Mouse (Mus musculus): ENCODE measurements around the gene Vps25.

DNA sequence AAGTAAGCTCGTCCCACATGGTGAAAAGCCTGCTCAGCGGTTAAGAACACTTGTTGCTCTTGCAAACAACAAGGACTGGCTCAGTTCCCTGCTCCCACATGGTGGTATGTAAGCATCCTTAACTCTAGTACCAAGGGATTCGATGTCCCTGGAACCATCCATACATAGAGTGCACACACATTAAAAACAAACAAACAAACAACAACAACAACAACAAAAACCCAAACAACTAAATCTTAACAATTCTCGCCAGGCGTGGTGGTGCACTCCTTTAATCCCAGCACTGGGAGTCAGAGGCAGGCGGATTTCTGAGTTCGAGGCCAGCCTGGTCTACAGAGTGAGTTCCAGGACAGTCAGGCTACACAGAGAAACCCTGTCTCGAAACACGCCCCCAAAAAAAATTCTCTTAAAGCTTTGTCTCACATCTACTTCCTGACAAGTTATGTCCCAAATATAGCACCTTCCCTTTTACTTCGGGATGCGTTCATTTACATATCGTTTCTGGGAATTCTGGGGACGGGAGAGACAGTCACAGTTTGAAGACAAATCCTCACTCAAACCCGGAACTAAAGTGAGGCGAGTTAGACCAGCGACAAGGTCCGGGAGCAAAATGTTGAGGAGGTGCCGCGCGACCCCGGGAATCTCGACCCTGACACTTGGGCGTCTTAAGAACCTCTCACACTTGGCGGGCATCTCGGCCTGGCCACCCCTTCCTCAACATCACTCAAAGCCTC is 28.0 kb upstream of the Vps25 start:
- no peak for TF ChIP-seq CTCF (IDR thresholded peaks at IDR 0.05; ENCODE audit: low read depth, low read length)
- no peak for TF ChIP-seq POLR2A (IDR thresholded peaks at IDR 0.05; ENCODE audit: extremely low read depth, insufficient read depth, low read length)
